Mouse (Mus musculus) bone marrow macrophage, adult 2 months (primary cell): Measurements from ENCODE around the gene Mrps23.

Source experiments
- CTCF ChIP-seq: IDR thresholded peaks from 2 replicates; pipeline ENCODE4 v1.5.1; 2012; ENCODE audit warnings: low read depth, mild to moderate bottlenecking, low read length, moderate library complexity
- POLR2A ChIP-seq: IDR thresholded peaks from 2 replicates; pipeline ENCODE4 v1.6.1; 2012; ENCODE audit warnings: mild to moderate bottlenecking, low read depth, low read length, borderline replicate concordance

DNA sequence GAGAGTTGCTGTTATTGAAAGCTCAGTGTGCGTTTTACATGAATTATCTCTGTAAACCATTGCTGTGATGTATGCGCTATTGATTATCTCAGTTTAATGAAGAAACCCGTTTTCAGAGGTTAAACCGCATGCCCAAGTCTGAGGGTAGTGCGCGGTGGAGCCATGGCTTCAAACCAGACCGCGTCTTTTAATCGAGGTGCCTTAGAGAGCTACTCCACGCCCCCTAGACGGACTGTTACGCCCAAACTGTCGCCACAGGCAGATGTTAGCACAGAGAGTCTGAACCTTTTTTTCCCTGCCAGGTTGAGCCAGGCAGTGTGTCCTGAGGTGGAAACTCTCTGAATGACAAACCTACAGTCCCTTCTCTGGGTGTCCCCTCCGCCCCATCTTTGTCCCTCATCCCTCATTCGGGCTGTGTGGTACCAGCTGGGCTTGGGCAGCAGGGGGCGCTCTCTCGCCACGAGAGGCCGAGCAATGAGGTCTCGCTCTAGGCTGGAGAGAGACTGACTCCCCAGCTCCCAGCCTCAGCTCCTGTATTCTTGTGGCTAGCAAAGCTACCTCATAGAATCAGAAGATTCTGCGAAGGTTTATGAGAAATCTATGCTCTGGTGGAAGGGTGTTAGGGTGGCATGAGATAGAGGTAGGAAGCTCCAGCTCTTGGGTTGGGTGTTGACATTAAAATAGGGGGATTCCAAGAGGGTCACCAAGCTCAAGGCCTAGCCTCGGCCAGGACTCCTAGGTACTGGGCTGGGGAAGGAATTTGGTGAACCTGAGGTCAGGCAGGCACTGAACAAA, 48.0 kb downstream of the Mrps23 start:
- TF ChIP-seq CTCF (peak; percentile 93), POLR2A (no peak)
